Mouse (Mus musculus) effector memory CD4-positive, alpha-beta T cell, adult 5 months (primary cell): Measurements from ENCODE around the gene Olfr706. TPM values are rescaled to one million over a fixed set of nuclear protein-coding genes. Genes with fewer than 3 reads are reported as not detected.

Experiments
- polyA plus RNA-seq: library from polyadenylated mRNA; unstranded; fragments of 100-300 nt; shearing (Covaris generic); gene quantifications from one replicate; pipeline ENCODE4 v1.2.1, GENCODE M21; 2017

Olfr706 gene
- polyA plus RNA-seq = not detected

GRCm38 (mm10) chr7:106888062-106888461 lies at the start of gene Olfr706:
Gene Olfr706 (minus strand): TSS chr7:106888162.

GRCm38 (mm10) chr7:106932119-106932518 lies 44.2 kb upstream of the Olfr706 start, which contains the start of gene Olfr709-ps1:
Gene Olfr709-ps1 (minus strand): TSS chr7:106932219.

GRCm38 (mm10) chr7:106907676-106908075 lies 19.7 kb upstream of the Olfr706 start, which contains the start of gene Olfr1532-ps1:
Gene Olfr1532-ps1 (plus strand): TSS chr7:106908001.

GRCm38 (mm10) chr7:106901141-106901540 lies 13.2 kb upstream of the Olfr706 start, which contains the start of gene Olfr707:
Gene Olfr707 (minus strand): TSS chr7:106901241.

GRCm38 (mm10) chr7:106876791-106877190 lies 11.2 kb downstream of the Olfr706 start, which contains the start of gene Olfr705:
Gene Olfr705 (minus strand): TSS chr7:106876891.

GRCm38 (mm10) chr7:106862885-106863284 lies 25.1 kb downstream of the Olfr706 start, which contains the start of gene Olfr704:
Gene Olfr704 (plus strand): TSS chr7:106863185.

GRCm38 (mm10) chr7:106843060-106843459 lies 44.9 kb downstream of the Olfr706 start, which contains the start of gene Olfr703:
Gene Olfr703 (plus strand): TSS chr7:106843360.

GRCm38 (mm10) chr7:106833793-106834192 lies 54.2 kb downstream of the Olfr706 start, which contains the start of gene Olfr702:
Gene Olfr702 (minus strand): TSS chr7:106833893.

Other genes with a start within 250 kb of the Olfr706 start
- gene Olfr693, start 207.6 kb downstream of the Olfr706 start, polyA plus RNA-seq = not detected
- gene Olfr694, start 196.3 kb downstream of the Olfr706 start, polyA plus RNA-seq = not detected
- gene Olfr695, start 171.8 kb downstream of the Olfr706 start, polyA plus RNA-seq = not detected
- not detected for gene Olfr697, start 145.7 kb downstream of the Olfr706 start, polyA plus RNA-seq
- 0.10 TPM for gene Olfr698, start 132.8 kb downstream of the Olfr706 start, polyA plus RNA-seq
- gene Olfr699, start 95.0 kb downstream of the Olfr706 start, polyA plus RNA-seq = not detected
- gene Olfr700, start 79.3 kb downstream of the Olfr706 start, polyA plus RNA-seq = not detected
- gene Olfr701, start 74.0 kb downstream of the Olfr706 start, polyA plus RNA-seq = not detected
- gene Olfr702, start 54.3 kb downstream of the Olfr706 start, polyA plus RNA-seq = not detected
- gene Olfr703, start 44.8 kb downstream of the Olfr706 start, polyA plus RNA-seq = not detected
- not detected for gene Olfr704, start 25.0 kb downstream of the Olfr706 start, polyA plus RNA-seq
- 0.52 TPM for gene Olfr705, start 11.3 kb downstream of the Olfr706 start, polyA plus RNA-seq
- gene Olfr707, start 13.1 kb upstream of the Olfr706 start, polyA plus RNA-seq = not detected
- not detected for gene Olfr1532-ps1, start 19.8 kb upstream of the Olfr706 start, polyA plus RNA-seq
- not detected for gene Olfr709-ps1, start 44.1 kb upstream of the Olfr706 start, polyA plus RNA-seq
- gene Olfr710, start 60.1 kb upstream of the Olfr706 start, polyA plus RNA-seq = not detected
- gene Olfr6, start 75.8 kb upstream of the Olfr706 start, polyA plus RNA-seq = not detected
- gene Olfr711, start 87.3 kb upstream of the Olfr706 start, polyA plus RNA-seq = not detected
- not detected for gene Olfr2, start 117.9 kb upstream of the Olfr706 start, polyA plus RNA-seq
- gene Olfr713, start 143.0 kb upstream of the Olfr706 start, polyA plus RNA-seq = not detected
- not detected for gene Olfr714, start 182.8 kb upstream of the Olfr706 start, polyA plus RNA-seq
- gene Olfr17, start 205.1 kb upstream of the Olfr706 start, polyA plus RNA-seq = not detected
- 0.12 TPM for gene Olfr715b, start 222.2 kb upstream of the Olfr706 start, polyA plus RNA-seq
- gene Olfr715, start 242.9 kb upstream of the Olfr706 start, polyA plus RNA-seq = 0.07 TPM